Mouse (Mus musculus) testis, adult 2 months (tissue): ENCODE data around the gene Pbld2.

Experiments
- CTCF ChIP-seq: fragments of 200-500 bp; IDR thresholded peaks from 2 replicates; pipeline ENCODE4 v1.5.1; 2012; ENCODE audit warnings: low read depth, mild to moderate bottlenecking, inconsistent platforms, low read length, moderate library complexity; ENCODE audit not compliant: control insufficient read depth, insufficient read depth, insufficient replicate concordance
- POLR2A ChIP-seq: fragments of 200-500 bp; IDR thresholded peaks from 2 replicates; pipeline ENCODE4 v1.6.1; 2012; ENCODE audit warnings: low read depth, mild to moderate bottlenecking, inconsistent platforms, low read length, moderate library complexity; ENCODE audit not compliant: control insufficient read depth

DNA sequence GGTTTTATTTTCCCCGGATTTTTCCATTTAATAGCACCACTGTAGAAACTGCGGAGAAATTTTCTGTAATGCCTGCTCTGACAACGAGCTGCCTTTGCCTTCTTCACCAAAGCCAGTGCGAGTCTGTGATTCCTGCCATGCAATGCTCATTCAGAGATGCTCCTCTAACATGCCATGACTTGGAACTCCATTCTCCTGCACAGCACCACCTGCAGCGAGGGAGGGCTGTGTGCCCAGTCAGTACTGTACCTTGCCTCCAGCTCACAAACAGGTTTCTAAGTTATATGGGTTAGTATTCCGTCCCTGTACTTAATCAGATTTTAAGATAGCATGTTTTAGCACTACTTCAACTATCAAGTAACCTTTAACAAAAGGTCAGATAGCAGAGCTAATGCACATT, 12.6 kb upstream of the Pbld2 start:
- no peak for TF ChIP-seq CTCF
- TF ChIP-seq POLR2A: no peak
